Mouse (Mus musculus): ENCODE data around the gene Akap1.
"Not testable (repeated sequence)": the region's sequence is repeated elsewhere in the genome, so short reads cannot be mapped to it uniquely, and the experiment has no call there.

DNA sequence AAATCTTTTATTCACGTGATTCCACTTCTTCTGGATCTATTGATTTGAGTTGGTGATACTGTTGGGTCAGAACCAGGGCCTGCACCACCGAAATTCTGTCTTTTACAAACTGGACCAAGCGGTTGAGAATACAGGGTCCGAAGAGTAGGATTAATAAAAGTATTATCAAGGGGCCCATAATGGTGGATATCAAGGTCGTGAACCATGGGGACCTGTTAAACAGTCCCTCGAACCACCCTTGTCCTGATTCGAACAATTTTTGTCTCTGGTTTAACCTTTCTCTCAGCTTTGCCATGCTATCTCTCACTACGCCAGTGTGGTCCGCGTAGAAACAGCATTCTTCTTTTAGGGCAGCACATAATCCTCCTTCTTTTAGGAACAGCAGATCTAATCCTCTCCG lies 26.5 kb upstream of the Akap1 start:
- not testable (repeated sequence) for TF ChIP-seq CTCF (IDR thresholded peaks at IDR 0.05; ENCODE audit: borderline replicate concordance, control insufficient read depth, extremely low read depth, insufficient read depth, low read length, poor library complexity); POLR2A (IDR thresholded peaks at IDR 0.05; ENCODE audit: control insufficient read depth, extremely low read depth, insufficient read depth, low read length, poor library complexity)
